Mouse (Mus musculus): Measurements from ENCODE around the gene Col6a4.

The Col6a4 gene

GRCm38 (mm10) chr9:106071651-106072050 lies 24.9 kb downstream of the Col6a4 start:
- DNase-seq: no peak

DNA sequence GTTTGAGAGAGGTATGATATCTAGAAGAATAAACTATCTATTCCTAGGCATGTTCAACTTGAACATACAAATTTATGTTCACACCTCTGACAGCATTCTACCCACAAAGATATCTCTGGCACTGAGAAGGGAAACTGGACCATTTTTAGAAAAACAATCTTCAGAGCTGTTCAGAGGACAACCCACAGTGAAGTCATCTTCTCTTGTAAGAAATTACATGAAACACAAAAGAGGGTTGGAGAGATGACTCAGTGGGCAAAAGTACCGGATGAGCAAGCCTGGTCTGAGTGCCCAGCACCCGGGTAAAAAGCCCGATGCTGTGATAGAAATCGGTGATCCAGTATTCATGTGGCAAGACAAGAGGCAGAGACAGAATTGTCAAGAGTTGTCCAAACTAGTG lies 43.1 kb downstream of the Col6a4 start:
- no peak for DNase-seq

- no peak for DNase-seq
Measured at GRCm38 (mm10) chr9:106043921-106044503, 52.6 kb downstream of the Col6a4 start.

DNA sequence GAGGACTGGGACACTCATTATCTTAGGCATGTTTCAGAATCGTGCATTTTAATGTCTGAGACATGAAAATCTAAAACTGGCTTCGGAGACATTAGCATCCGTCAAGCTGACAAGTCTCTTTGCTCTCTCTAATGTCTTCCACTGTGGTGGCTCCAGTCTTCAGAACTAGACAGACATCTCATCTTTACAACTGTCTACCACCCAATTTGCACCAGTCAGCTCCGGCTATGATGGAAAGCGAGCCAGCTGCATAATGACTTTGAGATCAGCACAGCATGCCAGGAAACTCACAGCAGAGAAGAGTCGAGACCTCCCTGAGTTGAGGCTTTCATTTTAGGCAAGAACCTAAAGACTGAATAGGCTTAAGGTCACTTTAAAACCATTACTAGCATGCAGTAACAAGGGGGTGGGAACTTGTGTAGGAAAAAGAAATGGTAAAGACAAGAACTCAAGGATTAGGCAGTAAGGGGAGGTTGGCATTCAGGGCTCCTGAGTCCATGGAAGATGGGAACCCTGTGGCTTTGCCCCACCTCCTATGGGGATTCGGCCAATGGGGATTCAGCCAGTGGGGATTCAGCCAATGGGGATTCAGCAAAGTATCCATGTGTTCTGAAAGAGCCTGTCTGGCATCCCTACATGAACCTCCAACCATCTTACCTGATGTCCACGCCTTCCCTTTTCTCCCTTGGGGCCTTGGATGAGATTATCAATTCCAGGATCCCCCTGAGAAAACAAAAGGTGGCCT lies 56.5 kb downstream of the Col6a4 start:
- no peak for DNase-seq

- DNase-seq: no peak
Measured at GRCm38 (mm10) chr9:106039276-106039675, 57.3 kb downstream of the Col6a4 start.

DNA sequence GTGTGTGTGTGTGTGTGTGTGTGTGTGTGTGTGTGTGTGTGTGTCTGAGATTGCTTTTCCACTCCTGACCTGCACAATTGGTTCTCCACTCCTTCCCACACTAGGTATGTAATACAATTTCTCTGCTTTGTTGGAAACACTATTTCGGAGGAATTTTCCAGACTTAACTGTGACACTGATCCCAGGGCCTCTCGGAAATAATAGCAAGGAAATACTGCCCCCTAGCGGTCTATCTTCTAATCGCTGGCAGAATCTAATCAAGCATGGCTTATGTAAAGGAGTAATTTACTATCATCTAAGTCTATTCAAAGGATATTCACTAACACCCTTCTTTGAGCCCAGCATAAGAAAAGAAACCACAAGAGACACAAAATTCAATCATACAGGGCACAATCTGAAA lies 57.7 kb downstream of the Col6a4 start:
- peak in 1 of 2 experiments; percentile 69 for DNase-seq

DNA sequence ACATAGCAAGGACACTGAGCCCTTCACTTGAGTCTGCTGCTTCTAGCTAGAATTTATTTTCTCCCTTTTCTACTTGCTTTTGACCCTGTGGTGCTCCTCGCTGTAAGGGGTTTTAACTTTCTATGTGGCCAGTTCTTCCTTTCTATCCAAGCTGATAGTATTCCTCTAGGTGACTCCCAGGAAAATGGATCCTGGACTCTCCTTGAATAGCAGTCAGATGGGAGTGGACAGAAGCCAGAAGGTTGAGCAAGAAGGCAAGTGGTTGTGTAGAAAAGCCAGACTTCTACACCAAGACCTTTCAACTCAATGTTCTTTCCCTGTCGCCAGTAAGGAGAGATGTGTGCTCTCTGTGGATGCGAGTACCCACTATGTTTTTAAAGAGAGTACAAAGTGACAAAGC lies 80.9 kb downstream of the Col6a4 start:
- no peak for DNase-seq

GRCm38 (mm10) chr9:106013139-106013538 lies 83.4 kb downstream of the Col6a4 start:
- no peak for DNase-seq

DNA sequence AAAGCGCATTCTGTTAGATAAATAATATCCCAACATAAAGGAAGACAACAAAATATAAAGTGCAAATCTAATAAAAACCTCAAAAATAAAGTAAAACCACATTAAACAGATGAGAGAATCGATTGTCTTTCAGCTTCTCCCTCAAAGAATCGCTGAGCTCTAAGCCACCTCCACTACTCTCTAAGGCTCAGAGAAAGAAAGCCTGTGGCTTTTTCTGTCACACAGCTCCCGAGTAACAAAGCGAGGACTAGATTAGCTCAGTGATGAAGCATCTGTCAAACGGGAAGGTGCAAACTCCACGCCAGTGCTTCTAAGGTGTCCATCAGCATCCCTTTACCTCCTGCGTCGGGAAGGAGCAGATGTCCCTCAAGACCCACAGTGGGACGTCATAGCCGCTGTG lies 98.6 kb downstream of the Col6a4 start:
- no peak for DNase-seq

DNA sequence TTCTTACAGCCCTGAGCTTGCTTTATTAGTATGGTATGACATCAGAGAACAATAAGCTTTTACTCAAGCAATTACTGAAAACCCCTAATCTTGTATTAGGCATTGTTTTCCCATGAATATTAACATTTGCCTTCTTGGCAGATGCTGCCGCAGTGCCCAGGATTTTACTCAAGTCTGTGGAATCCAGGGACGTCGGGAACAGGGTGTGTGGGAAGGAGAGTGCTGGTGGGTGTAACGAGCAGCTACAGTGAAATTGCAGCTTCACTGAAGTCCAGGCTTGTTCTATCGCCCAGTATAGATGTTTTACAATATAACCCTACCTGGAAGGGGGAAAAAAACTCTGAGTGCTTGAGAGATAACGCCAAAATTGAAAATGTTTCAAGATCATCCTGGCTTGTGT lies 104.2 kb downstream of the Col6a4 start:
- no peak for DNase-seq

GRCm38 (mm10) chr9:105990099-105990498 lies 106.5 kb downstream of the Col6a4 start:
- DNase-seq: no peak

GRCm38 (mm10) chr9:105989468-105989867 lies 107.1 kb downstream of the Col6a4 start:
- DNase-seq: no peak

- DNase-seq: no peak
Measured at GRCm38 (mm10) chr9:105988096-105988495, 108.5 kb downstream of the Col6a4 start.

DNA sequence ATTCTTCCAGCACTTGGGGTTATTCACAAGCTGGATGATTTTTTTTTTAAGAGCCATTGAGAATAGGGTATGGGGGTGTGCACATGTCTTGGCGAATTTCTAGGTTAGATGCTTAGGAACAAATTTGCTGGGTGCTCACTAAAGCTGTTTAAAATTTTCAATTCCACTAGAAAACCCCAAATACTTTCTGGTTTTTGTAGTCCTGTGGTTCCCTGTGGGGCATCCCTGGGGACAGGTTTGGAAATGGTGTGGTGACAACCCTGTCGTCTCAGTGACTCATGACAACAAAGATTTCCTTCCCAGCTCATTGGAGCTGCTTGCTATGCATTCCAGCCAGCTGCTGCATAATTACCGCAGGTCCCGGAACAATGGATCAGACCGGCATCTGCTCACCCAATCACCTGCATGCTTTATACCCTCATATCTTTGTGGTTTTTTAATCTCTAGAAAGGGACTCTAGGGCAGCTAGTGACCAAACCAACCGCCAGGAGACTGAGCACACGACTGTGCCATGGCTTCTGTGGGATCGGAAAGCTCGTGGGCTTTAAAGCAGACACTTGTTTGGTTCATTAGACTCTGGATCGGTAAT lies 111.6 kb downstream of the Col6a4 start:
- DNase-seq: no peak

- DNase-seq: no peak
Measured at GRCm38 (mm10) chr9:105978479-105978878, 118.1 kb downstream of the Col6a4 start.

- no peak for DNase-seq
Measured at GRCm38 (mm10) chr9:105976871-105977270, 119.7 kb downstream of the Col6a4 start.

DNA sequence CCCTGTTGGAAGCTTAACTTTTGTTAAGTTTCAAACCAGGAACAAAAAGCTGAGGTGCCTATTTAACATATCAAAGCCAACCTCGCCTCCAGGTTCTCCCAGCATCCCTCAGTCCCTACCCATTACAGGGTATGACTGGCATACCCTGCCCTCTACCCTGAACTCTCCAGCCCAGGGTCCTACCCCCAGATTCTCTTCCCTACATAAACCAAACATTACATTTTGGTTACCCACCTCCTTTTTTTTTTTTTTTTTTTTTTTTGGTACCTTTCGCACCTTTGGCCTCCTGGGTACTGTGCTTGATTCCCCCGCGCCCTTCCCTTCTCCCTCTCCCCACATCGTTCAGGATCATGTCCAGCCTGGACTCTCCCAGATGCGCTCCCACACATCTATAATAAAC lies 120.3 kb downstream of the Col6a4 start:
- DNase-seq: no peak

GRCm38 (mm10) chr9:105973736-105974135 lies 122.8 kb downstream of the Col6a4 start:
- no peak for DNase-seq

DNA sequence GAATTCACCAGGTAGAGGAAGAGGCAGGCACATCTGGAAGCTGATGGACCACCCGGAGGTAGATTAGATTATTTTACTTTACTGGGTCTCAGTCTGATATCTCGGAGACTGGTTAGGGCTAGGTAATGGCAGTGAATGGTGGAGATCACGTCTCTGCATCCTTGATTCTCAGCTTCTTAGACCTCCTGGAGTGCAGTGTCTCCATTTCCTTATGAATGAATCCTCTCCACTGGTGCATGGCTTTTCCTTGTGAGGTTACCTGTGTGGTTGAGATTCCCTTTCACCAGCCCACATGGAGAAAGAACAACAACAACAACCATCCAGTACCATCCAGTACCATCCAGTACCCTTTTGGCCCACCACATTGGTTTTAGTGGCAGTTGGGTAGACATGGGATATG lies 124.6 kb downstream of the Col6a4 start:
- DNase-seq: no peak

DNA sequence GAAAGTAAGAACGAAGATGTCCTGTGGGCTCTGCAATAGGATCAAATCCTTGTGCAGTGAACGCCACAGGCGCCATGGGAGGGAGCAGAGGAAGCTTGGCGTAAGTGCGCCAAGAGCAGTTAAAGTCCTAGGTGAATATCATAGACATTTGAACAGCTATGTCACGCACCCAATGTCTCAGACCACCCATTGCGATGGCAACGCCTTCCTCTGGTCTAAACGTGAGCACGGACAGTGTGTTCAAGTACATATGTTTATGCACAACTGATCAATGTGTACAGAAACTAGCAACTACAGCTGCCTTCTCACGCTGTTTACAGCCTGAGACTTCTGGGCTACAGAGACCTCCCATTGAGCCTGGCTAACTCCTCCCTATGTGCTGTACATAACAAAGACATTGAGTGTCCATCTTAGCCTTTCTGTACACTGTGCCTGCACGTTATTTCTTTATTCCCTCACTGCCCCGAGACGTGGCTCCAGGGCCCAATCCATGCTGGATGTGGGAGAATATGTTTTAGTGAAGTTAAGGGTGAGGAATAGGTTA lies 125.2 kb downstream of the Col6a4 start:
- DNase-seq: no peak

DNA sequence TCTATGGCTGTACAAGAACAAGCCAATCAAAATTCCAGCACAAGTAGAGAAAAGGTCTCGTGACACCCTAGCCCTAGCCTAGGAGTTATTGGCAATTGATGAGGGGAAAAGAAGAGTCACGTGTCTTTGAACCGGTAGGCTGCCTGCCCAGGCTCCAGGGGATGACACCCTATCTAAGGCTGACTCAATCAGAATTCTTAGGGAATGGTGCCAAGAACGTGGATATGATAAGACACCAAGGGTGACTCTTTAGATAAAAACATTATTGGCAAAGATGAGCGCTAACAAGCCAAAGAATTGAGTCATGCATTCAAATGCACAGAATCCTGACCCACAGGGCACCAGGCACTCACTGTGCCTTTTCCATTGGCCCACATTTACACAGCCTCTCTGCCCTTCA lies 125.7 kb downstream of the Col6a4 start:
- DNase-seq: no peak

DNA sequence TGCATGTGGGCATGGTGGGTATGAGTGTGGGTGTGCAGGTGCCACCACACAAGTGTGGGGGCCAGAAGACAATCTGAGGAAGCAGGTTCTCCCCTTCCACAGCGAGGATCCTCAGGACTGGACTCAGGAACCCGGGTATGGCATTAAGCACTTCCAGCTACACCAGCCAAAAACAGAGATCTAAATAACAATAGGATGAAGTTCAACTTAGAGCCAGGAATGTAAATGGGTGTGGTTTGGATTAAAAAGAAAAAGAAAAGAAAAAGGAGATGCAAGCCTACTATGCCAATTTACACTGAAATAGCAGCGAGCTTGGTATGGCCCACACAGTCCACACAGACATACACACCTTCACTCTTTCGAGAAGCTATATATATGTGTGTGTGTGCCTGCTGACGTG lies 128.6 kb downstream of the Col6a4 start:
- DNase-seq: no peak

DNA sequence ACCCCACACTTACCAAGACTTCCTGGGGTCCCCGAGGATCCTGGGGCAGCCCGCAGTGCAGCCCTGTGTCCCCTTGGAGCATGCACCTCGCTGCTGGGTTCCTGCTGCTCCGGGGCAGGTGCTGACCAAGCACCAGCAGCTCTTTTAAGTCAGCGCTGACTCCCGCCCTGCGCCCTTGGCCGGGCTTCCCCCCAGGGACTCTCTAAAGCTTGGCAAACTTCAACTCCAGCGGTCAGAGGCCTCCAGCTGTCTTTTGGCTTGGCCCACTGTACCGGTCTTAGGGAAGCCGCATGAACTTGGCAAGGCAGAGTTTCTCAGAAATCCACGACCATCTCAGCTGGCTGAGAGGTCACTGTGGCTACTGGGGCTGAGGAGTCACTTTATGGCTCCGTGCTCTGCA lies 136.1 kb downstream of the Col6a4 start, which contains the start of gene Col6a5:
Gene Col6a5, minus strand, starts transcription at position 111 of the 400 bp plus-strand sequence.
- DNase-seq: peak; percentile 59 to 75

- no peak for DNase-seq
Measured at GRCm38 (mm10) chr9:105959116-105959515, 137.5 kb downstream of the Col6a4 start.

Data from kidney, postnatal 25 days (tissue).